Mouse (Mus musculus) hindbrain, embryonic 10.5 days (tissue): Measurements from ENCODE around the gene Nqo1. TPM values are rescaled to one million over a fixed set of nuclear protein-coding genes. Genes with fewer than 3 reads are reported as not detected.

ENCODE experiments used
- DNase-seq: peaks from one replicate; pipeline ENCODE4 v3.0.0-alpha.2; 2017; ENCODE audit warnings: low spot score
- H3K27ac ChIP-seq: fragments of 300-500 bp; sonication (generic); 2 replicates; pipeline ENCODE4 v1.5.1; 2016; ENCODE audit warnings: mild to moderate bottlenecking, moderate library complexity
- H3K27me3 ChIP-seq: fragments of 300-500 bp; sonication (generic); 2 replicates; pipeline ENCODE4 v1.6.1; 2016; ENCODE audit warnings: mild to moderate bottlenecking; ENCODE audit not compliant: poor library complexity, insufficient read depth, severe bottlenecking
- H3K36me3 ChIP-seq: fragments of 300-500 bp; sonication (generic); 2 replicates; pipeline ENCODE4 v1.6.1; 2016; ENCODE audit warnings: mild to moderate bottlenecking, moderate library complexity
- H3K4me1 ChIP-seq: fragments of 300-500 bp; sonication (generic); replicated peaks from 2 replicates; pipeline ENCODE4 v1.6.1; 2016; ENCODE audit warnings: mild to moderate bottlenecking
- H3K4me3 ChIP-seq: fragments of 300-500 bp; sonication (generic); 2 replicates; pipeline ENCODE4 v1.5.1; 2016; ENCODE audit warnings: mild to moderate bottlenecking, moderate library complexity
- H3K9me3 ChIP-seq: fragments of 300-500 bp; sonication (generic); 2 replicates; pipeline ENCODE4 v1.6.1; 2016; ENCODE audit warnings: mild to moderate bottlenecking, moderate library complexity
- WGBS: fragments of 180-500 bp; shearing (Covaris S2); methylation state at CpG from one replicate; pipeline ENCODE4 v1.1.7; 2016; 5-methylcytosine and 5-hydroxymethylcytosine counted together
- polyA plus RNA-seq: library from polyadenylated mRNA; unstranded; fragments of >200 nt; fragmentation: Nextera tagmentation; extraction: Ambion mirVana; gene quantifications from 2 replicates; pipeline ENCODE4 v1.2.1, GENCODE M21; 2016

The Nqo1 gene
- 4.5 and 5.5 TPM in 2 replicates for polyA plus RNA-seq

DNA sequence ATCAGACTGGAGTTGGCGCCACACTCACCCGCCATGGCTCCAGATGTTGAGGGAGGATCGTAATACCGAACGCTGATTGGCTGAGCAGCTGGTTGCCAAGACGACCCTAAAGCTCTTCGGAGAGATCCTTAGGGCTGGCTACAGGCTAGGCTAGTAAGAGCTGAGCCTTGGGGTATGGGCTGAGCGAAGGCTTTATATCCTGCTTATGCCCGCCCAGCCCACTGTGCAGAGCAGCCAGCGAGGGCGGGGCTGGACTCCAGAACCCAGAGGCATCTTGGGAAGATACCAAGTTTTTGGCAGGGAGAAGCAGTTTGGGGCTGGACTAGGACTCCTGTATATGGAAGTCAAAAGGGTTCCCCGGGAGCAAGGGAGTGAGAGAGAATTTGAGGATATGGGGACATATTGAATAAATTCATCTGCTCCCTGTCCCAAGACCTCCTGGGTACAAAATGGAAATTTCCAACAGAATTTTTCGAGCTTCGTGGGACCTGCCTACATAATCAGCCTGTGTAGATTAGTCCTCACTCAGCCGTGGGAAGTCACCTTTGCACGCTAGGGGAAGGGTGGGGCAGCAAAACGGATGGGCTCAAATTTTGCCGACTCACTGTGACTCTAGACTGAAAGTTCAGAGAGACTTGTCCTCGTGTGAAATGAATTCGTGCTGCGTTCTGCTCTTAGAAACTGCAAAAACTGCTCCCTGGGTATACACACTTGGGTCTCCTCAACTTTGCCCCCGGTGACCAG is at the start of gene Nqo1:
Gene Nqo1, minus strand, starts transcription at position 169 of the 744 bp plus-strand sequence.
- H3K4me3 ChIP-seq, result peak within 1 kb of the TSS; percentile 48
- DNase-seq, result peak; percentile 84
- H3K4me1 ChIP-seq, result peaks cover 22% of the 10 kb centered on the region
- H3K36me3 ChIP-seq, result peaks cover 6% of the 10 kb centered on the region; the same call in 1 of the 2 replicates
- no peaks in the 10 kb centered on the region for H3K9me3 ChIP-seq
- H3K27me3 ChIP-seq, result no peaks in the 10 kb centered on the region
- peak within 1 kb of the TSS; percentile 73 for H3K27ac ChIP-seq
- 16% methylated on average over 22 of the region's 22 CpGs for WGBS

- H3K4me1 ChIP-seq, result peaks cover 22% of the 10 kb centered on the region
- 90% methylated on average over 13 of the region's 13 CpGs for WGBS
- no peak for DNase-seq
These were observed 48.5 kb upstream of the Nqo1 start for GRCm38 (mm10) chr8:107451414-107452066.

DNA sequence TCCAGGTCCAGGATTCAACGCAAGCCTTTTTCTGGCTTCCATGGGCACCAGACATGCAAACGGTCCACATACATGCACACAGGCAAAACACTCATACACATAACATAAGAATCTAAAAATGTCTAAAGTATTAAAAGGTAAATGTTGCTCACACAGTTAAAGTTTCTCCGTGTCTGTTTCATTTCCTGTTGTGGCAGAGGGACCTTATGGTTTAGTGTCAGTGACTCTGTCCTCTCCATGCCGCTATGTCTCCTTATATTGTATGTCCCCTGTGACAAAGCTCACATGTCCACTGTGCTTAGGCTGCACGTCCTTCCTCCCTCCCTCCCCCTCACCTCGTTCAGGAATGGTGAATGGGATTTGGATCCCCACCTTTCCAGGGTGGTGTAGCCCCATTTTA is 46.6 kb upstream of the Nqo1 start:
- no peak overlapping the region for H3K4me3 ChIP-seq
- DNase-seq, result no peak
- no peaks in the 10 kb centered on the region for H3K9me3 ChIP-seq
- H3K27me3 ChIP-seq, result no peaks in the 10 kb centered on the region
- H3K27ac ChIP-seq, result 0 out of 2 replicates have a peak overlapping the region, but pooled peaks have one; percentile 62
- peaks cover 23% of the 10 kb centered on the region for H3K36me3 ChIP-seq
- H3K4me1 ChIP-seq, result peaks cover 22% of the 10 kb centered on the region
- WGBS, result 76% methylated on average over 6 of the region's 6 CpGs

More at GRCm38 (mm10) chr8:107451414-107452066, 48.5 kb upstream of the Nqo1 start:
- Histone ChIP-seq H3K27me3 (no peaks in the 10 kb centered on the region), H3K36me3 (peaks cover 31% of the 10 kb centered on the region), H3K9me3 (no peaks in the 10 kb centered on the region), H3K4me3 (no peak overlapping the region), H3K27ac (no peak overlapping the region)

DNA sequence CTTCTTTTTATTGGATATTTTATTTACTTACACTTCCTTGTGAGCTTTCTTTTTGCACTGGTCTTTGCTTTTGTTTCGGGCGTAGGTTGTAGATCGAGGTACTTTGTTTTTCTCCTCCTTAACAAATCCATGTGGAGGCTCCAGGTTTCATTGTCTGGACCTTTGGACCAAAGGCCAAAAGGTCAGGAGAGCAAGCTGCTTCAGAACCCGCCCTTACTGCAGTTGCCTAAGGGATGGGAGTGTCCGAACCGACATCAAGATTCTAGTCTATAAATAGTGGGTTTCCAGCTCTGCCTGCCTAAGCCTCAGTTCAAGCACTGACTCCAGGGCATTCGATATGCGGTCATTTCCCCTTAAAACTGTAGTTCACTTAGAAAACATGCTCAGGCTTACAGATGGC is 46.1 kb upstream of the Nqo1 start:
- Histone ChIP-seq H3K4me3 (no peak overlapping the region), H3K9me3 (no peaks in the 10 kb centered on the region), H3K4me1 (peaks cover 22% of the 10 kb centered on the region), H3K27me3 (no peaks in the 10 kb centered on the region), H3K36me3 (peaks cover 19% of the 10 kb centered on the region), H3K27ac (peak overlapping the region; percentile 62)
- 28% methylated on average over 8 of the region's 8 CpGs for WGBS
- DNase-seq, result no peak

- Histone ChIP-seq H3K27me3 (no peaks in the 10 kb centered on the region), H3K4me3 (no peak overlapping the region), H3K27ac (peak overlapping the region; percentile 62), H3K4me1 (peaks cover 22% of the 10 kb centered on the region), H3K9me3 (no peaks in the 10 kb centered on the region), H3K36me3 (peaks cover 13% of the 10 kb centered on the region)
- 73% methylated on average over 4 of the region's 4 CpGs for WGBS
- no peak for DNase-seq
These were observed 45.4 kb upstream of the Nqo1 start for GRCm38 (mm10) chr8:107448382-107448889.

- Histone ChIP-seq H3K4me3 (no peak overlapping the region), H3K9me3 (no peaks in the 10 kb centered on the region), H3K27ac (no peak overlapping the region), H3K36me3 (peaks cover 8% of the 10 kb centered on the region), H3K27me3 (no peaks in the 10 kb centered on the region), H3K4me1 (peaks cover 22% of the 10 kb centered on the region)
- no peak for DNase-seq
These were observed 44.7 kb upstream of the Nqo1 start for GRCm38 (mm10) chr8:107447713-107448112.

GRCm38 (mm10) chr8:107444626-107445025 is 41.6 kb upstream of the Nqo1 start:
- no peak overlapping the region for H3K27ac ChIP-seq
- H3K27me3 ChIP-seq, result no peaks in the 10 kb centered on the region
- H3K4me3 ChIP-seq, result no peak overlapping the region
- 94% methylated on average over 3 of the region's 3 CpGs for WGBS
- no peak for DNase-seq
- H3K9me3 ChIP-seq, result no peaks in the 10 kb centered on the region
- H3K36me3 ChIP-seq, result peaks cover 19% of the 10 kb centered on the region
- H3K4me1 ChIP-seq, result peaks cover 20% of the 10 kb centered on the region

GRCm38 (mm10) chr8:107439880-107440625 is 37.0 kb upstream of the Nqo1 start:
- H3K9me3 ChIP-seq, result no peaks in the 10 kb centered on the region
- 90% methylated on average over 3 of the region's 3 CpGs for WGBS
- H3K4me1 ChIP-seq, result peaks cover 18% of the 10 kb centered on the region
- H3K4me3 ChIP-seq, result no peak overlapping the region
- H3K27me3 ChIP-seq, result no peaks in the 10 kb centered on the region
- peaks cover 19% of the 10 kb centered on the region for H3K36me3 ChIP-seq
- H3K27ac ChIP-seq, result no peak overlapping the region
- DNase-seq, result no peak

GRCm38 (mm10) chr8:107437711-107438110 is 34.7 kb upstream of the Nqo1 start:
- 74% methylated on average over 2 of the region's 2 CpGs for WGBS
- Histone ChIP-seq H3K4me3 (peak overlapping the region; percentile 89; the same call in 1 of the 2 replicates), H3K9me3 (no peaks in the 10 kb centered on the region), H3K4me1 (peaks cover 18% of the 10 kb centered on the region), H3K36me3 (peaks cover 17% of the 10 kb centered on the region), H3K27me3 (no peaks in the 10 kb centered on the region), H3K27ac (no peak overlapping the region)
- DNase-seq, result no peak

- no peaks in the 10 kb centered on the region for H3K9me3 ChIP-seq
- 11% methylated on average over 16 of the region's 16 CpGs for WGBS
- H3K27ac ChIP-seq, result peak overlapping the region; percentile 94
- peak; percentile 26 for DNase-seq
- peaks cover 18% of the 10 kb centered on the region for H3K4me1 ChIP-seq
- no peaks in the 10 kb centered on the region for H3K27me3 ChIP-seq
- H3K36me3 ChIP-seq, result peaks cover 9% of the 10 kb centered on the region; the same call in 1 of the 2 replicates
- peak overlapping the region; percentile 89 for H3K4me3 ChIP-seq
These were observed 33.9 kb upstream of the Nqo1 start for GRCm38 (mm10) chr8:107436841-107437421.

DNA sequence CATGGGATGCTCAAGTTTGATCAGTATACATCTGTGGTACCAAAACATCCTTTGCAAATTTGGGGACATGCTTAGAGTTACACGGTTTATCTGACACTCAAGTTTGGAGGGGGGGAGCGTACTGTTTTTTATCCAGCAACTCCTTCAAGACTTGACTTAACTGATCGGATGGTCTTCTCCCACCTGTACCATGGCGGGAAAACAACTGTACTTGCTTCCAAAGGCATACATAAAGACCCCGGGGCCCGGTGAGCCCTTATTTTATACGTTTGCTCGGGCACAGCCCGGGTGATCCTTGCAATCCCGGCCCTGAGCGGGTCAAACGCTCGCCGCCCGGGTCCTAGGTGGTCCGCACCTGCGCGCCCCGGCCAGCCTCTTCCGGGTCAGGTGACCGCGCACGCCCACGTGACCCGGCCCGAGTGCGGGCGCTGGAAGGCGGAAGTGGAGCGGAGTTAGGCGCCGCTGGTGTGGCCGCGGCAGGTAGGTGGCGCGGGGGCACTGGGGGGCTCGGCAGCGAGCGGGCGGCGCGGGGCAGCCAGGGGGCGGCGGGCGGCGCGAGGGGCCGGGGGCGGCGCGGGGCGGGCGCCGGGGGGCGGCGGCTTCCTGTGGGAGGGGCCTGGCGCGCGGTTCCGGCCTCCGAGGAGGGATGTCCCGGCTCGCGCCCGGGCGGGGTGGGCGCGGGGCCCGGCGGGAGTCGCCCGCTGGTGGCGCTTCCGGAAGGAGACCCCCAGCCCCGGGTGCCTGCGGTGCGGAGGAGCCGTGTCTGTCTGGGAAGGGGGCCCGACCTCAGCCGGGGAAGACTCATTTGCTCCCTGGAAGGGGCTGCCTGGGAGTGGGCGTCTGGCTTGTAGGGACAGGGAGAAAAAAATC is 33.2 kb upstream of the Nqo1 start, which contains the start of gene Wwp2:
Gene Wwp2, plus strand, starts transcription at position 404 of the 870 bp plus-strand sequence.
- H3K4me1 ChIP-seq, result peaks cover 18% of the 10 kb centered on the region
- H3K4me3 ChIP-seq, result peak within 1 kb of the TSS; percentile 89
- WGBS, result under 1% methylated on average over 81 of the region's 81 CpGs

More for the DNA sequence above, 33.2 kb upstream of the Nqo1 start, which contains the start of gene Wwp2:
- peak; percentile 87 for DNase-seq
- peak within 1 kb of the TSS; percentile 94 for H3K27ac ChIP-seq
- no peaks in the 10 kb centered on the region for H3K27me3 ChIP-seq
- H3K36me3 ChIP-seq, result peaks cover 3% of the 10 kb centered on the region; the same call in 1 of the 2 replicates
- H3K9me3 ChIP-seq, result no peaks in the 10 kb centered on the region
